Mouse (Mus musculus): ENCODE results near the gene Epha6. TPM values are rescaled to one million over a fixed set of nuclear protein-coding genes. Genes with fewer than 3 reads are reported as not detected.

The Epha6 gene
- polyA plus RNA-seq, 1 experiment from 2014 or later: not detected

- H3K4me2 ChIP-seq (ENCODE audit: low read depth, low read length): no peak overlapping the region
- no peaks in the 10 kb centered on the region for H3K27me3 ChIP-seq (ENCODE audit: insufficient read depth, low read length)
- H3K4me1 ChIP-seq (ENCODE audit: insufficient read depth): no peaks in the 10 kb centered on the region
- ATAC-seq (no peak), DNase-seq (no peak)
- TF ChIP-seq EP300 (IDR thresholded peaks at IDR 0.05; ENCODE audit: low read depth): no peak
- no peak for TF ChIP-seq CTCF (IDR thresholded peaks at IDR 0.05; ENCODE audit: low read depth)
- WGBS (ENCODE audit: insufficient replicate concordance): 59% methylated on average over 3 of the region's 3 CpGs
- no peak overlapping the region for H3K9ac ChIP-seq (replicated peaks)
- no peaks in the 10 kb centered on the region for H3K36me3 ChIP-seq (replicated peaks; ENCODE audit: insufficient read depth, low read length)
- H3K9me3 ChIP-seq (ENCODE audit: low read length): no peaks in the 10 kb centered on the region
- no peak overlapping the region for H3K27ac ChIP-seq (ENCODE audit: low read depth)
- no peak overlapping the region for H3K4me3 ChIP-seq (ENCODE audit: low read depth, low read length)
Measured at GRCm38 (mm10) chr16:60144370-60144769, 461.0 kb downstream of the Epha6 start.

GRCm38 (mm10) chr16:60121435-60121834 lies 483.9 kb downstream of the Epha6 start:
- Histone ChIP-seq H3K36me3 (replicated peaks; ENCODE audit: insufficient read depth, low read length) (no peaks in the 10 kb centered on the region), H3K4me1 (ENCODE audit: insufficient read depth) (no peaks in the 10 kb centered on the region), H3K27me3 (ENCODE audit: insufficient read depth, low read length) (no peaks in the 10 kb centered on the region), H3K9me3 (ENCODE audit: low read length) (no peaks in the 10 kb centered on the region), H3K4me3 (ENCODE audit: low read depth, low read length) (no peak overlapping the region), H3K27ac (ENCODE audit: low read depth) (no peak overlapping the region), H3K9ac (replicated peaks) (no peak overlapping the region), H3K4me2 (ENCODE audit: low read depth, low read length) (no peak overlapping the region)
- 67% methylated on average over 3 of the region's 3 CpGs for WGBS (ENCODE audit: insufficient replicate concordance)
- DNase-seq: no peak
- TF ChIP-seq CTCF (IDR thresholded peaks at IDR 0.05; ENCODE audit: low read depth): no peak
- ATAC-seq: no peak

DNA sequence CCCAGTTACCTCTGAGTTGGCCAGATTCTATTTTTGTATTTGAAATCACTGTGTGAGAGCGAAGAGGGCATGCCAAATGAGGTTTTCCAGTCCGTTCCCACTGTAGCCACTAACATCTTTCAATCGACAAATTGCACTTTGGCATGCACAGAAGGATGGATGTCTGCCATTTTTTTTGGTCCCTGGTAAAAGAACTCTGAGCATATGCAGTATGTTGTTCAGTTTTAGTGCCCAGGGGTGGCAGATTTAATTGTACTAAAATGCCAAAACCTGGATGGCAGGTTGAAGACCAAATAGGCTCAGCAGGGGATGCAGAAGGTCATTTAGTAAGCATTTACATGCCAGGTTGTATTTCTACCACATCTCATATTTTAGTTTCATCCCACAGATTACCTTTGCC lies 503.1 kb downstream of the Epha6 start:
- Histone ChIP-seq H3K36me3 (replicated peaks; ENCODE audit: insufficient read depth, low read length) (no peaks in the 10 kb centered on the region), H3K9ac (replicated peaks) (no peak overlapping the region), H3K27me3 (ENCODE audit: insufficient read depth, low read length) (no peaks in the 10 kb centered on the region), H3K27ac (ENCODE audit: low read depth) (no peak overlapping the region), H3K9me3 (ENCODE audit: low read length) (no peaks in the 10 kb centered on the region), H3K4me3 (ENCODE audit: low read depth, low read length) (no peak overlapping the region), H3K4me2 (ENCODE audit: low read depth, low read length) (no peak overlapping the region), H3K4me1 (ENCODE audit: insufficient read depth) (no peaks in the 10 kb centered on the region)
- ATAC-seq: no peak
- no peak for DNase-seq
- no peak for TF ChIP-seq CTCF (IDR thresholded peaks at IDR 0.05; ENCODE audit: low read depth)
- TF ChIP-seq EP300 (IDR thresholded peaks at IDR 0.05; ENCODE audit: low read depth): no peak
- WGBS (ENCODE audit: insufficient replicate concordance): 75% methylated on average over 3 of the region's 3 CpGs

- H3K27ac ChIP-seq (ENCODE audit: low read depth): no peak overlapping the region
- no peak overlapping the region for H3K4me3 ChIP-seq (ENCODE audit: low read depth, low read length)
- no peaks in the 10 kb centered on the region for H3K36me3 ChIP-seq (replicated peaks; ENCODE audit: insufficient read depth, low read length)
- H3K9me3 ChIP-seq (ENCODE audit: low read length): no peaks in the 10 kb centered on the region
- H3K4me1 ChIP-seq (ENCODE audit: insufficient read depth): no peaks in the 10 kb centered on the region
- no peaks in the 10 kb centered on the region for H3K27me3 ChIP-seq (ENCODE audit: insufficient read depth, low read length)
- 64% methylated on average over 1 of the region's 1 CpGs for WGBS (ENCODE audit: insufficient replicate concordance)
- DNase-seq (no peak), ATAC-seq (no peak)
- H3K9ac ChIP-seq (replicated peaks): no peak overlapping the region
- TF ChIP-seq EP300 (IDR thresholded peaks at IDR 0.05; ENCODE audit: low read depth) (no peak), CTCF (IDR thresholded peaks at IDR 0.05; ENCODE audit: low read depth) (no peak)
- no peak overlapping the region for H3K4me2 ChIP-seq (ENCODE audit: low read depth, low read length)
Measured at GRCm38 (mm10) chr16:60095333-60095732, 510.0 kb downstream of the Epha6 start.

DNA sequence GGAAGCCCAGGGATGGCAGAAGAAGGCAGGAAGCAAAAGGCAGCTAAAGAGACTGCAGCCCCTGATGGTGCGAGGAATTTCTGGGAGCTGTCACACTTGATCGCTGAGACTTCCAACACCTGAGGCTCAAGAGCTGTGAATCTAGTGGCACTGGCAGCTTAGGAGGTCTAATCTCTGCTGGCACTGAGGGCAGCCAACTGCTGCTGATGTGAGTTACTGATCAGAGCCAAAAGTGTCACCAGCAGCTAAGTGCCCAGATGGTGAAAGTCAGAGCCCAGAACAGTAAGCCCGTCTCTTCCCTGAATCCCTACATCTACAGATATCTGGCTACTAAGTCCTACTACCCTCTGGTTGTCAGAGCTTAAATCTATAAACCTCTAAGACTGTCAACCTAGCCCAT lies 518.4 kb downstream of the Epha6 start:
- Histone ChIP-seq H3K4me3 (ENCODE audit: low read depth, low read length) (no peak overlapping the region), H3K36me3 (replicated peaks; ENCODE audit: insufficient read depth, low read length) (no peaks in the 10 kb centered on the region), H3K4me1 (ENCODE audit: insufficient read depth) (no peaks in the 10 kb centered on the region), H3K27ac (ENCODE audit: low read depth) (no peak overlapping the region), H3K27me3 (ENCODE audit: insufficient read depth, low read length) (no peaks in the 10 kb centered on the region), H3K4me2 (ENCODE audit: low read depth, low read length) (no peak overlapping the region), H3K9me3 (ENCODE audit: low read length) (no peaks in the 10 kb centered on the region; the same call in 1 of the 2 replicates), H3K9ac (replicated peaks) (no peak overlapping the region)
- WGBS (ENCODE audit: insufficient replicate concordance): 66% methylated on average over 3 of the region's 3 CpGs
- TF ChIP-seq CTCF (IDR thresholded peaks at IDR 0.05; ENCODE audit: low read depth) (no peak), EP300 (IDR thresholded peaks at IDR 0.05; ENCODE audit: low read depth) (no peak)
- DNase-seq (no peak), ATAC-seq (no peak)

GRCm38 (mm10) chr16:60070457-60071112 lies 534.7 kb downstream of the Epha6 start:
- no peak overlapping the region for H3K4me3 ChIP-seq (ENCODE audit: low read depth, low read length)
- no peak for TF ChIP-seq CTCF (IDR thresholded peaks at IDR 0.05; ENCODE audit: low read depth)
- no peak for TF ChIP-seq EP300 (IDR thresholded peaks at IDR 0.05; ENCODE audit: low read depth)
- WGBS (ENCODE audit: insufficient replicate concordance): 73% methylated on average over 10 of the region's 10 CpGs
- H3K4me2 ChIP-seq (ENCODE audit: low read depth, low read length): no peak overlapping the region
- H3K27me3 ChIP-seq (ENCODE audit: insufficient read depth, low read length): no peaks in the 10 kb centered on the region
- no peaks in the 10 kb centered on the region for H3K9me3 ChIP-seq (ENCODE audit: low read length)
- no peak for DNase-seq
- no peak for ATAC-seq
- H3K4me1 ChIP-seq (ENCODE audit: insufficient read depth): no peaks in the 10 kb centered on the region
- H3K27ac ChIP-seq (ENCODE audit: low read depth): no peak overlapping the region
- H3K36me3 ChIP-seq (replicated peaks; ENCODE audit: insufficient read depth, low read length): no peaks in the 10 kb centered on the region
- no peak overlapping the region for H3K9ac ChIP-seq (replicated peaks)

DNA sequence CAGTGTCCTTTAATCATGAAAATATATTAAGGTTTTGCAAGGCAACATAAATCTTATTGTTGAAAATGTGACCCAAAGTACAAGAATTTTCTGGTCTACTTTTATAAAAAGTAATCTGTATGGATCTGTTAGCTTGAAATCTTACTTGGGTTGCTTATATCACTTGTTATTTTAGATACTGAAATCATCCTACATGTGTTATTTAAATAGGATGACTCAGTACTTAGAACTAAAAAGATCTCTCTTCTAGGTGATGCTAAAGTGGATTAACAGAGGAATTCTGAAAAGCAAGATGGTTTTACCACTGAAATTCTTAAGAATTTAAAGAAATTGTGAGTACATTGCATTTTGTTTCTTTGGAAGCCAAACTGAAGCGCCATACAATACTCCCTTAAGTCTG lies 561.5 kb downstream of the Epha6 start:
- no peak overlapping the region for H3K4me3 ChIP-seq (ENCODE audit: low read depth, low read length)
- H3K4me2 ChIP-seq (ENCODE audit: low read depth, low read length): no peak overlapping the region
- 58% methylated on average over 1 of the region's 1 CpGs for WGBS (ENCODE audit: insufficient replicate concordance)
- ATAC-seq (no peak), DNase-seq (no peak)
- H3K4me1 ChIP-seq (ENCODE audit: insufficient read depth): no peaks in the 10 kb centered on the region
- H3K27ac ChIP-seq (ENCODE audit: low read depth): no peak overlapping the region
- H3K9me3 ChIP-seq (ENCODE audit: low read length): no peaks in the 10 kb centered on the region
- no peak overlapping the region for H3K9ac ChIP-seq (replicated peaks)
- no peaks in the 10 kb centered on the region for H3K36me3 ChIP-seq (replicated peaks; ENCODE audit: insufficient read depth, low read length)
- no peak for TF ChIP-seq CTCF (IDR thresholded peaks at IDR 0.05; ENCODE audit: low read depth)
- TF ChIP-seq EP300 (IDR thresholded peaks at IDR 0.05; ENCODE audit: low read depth): no peak
- no peaks in the 10 kb centered on the region for H3K27me3 ChIP-seq (ENCODE audit: insufficient read depth, low read length)
